Mouse (Mus musculus) stomach, embryonic 16.5 days (tissue): ENCODE data around the gene Ywhab. TPM values are rescaled to one million over a fixed set of nuclear protein-coding genes. Genes with fewer than 3 reads are reported as not detected.

Source experiments
- ATAC-seq: fragments of 200-750 bp; cut with Nextera tagmentation; 2 replicates; pipeline ENCODE4 v1.8.0; 2017; ENCODE audit warnings: moderate number of reproducible peaks, moderate TSS enrichment; ENCODE audit not compliant: insufficient read depth, low FRiP score
- H3K27ac ChIP-seq: fragments of 300-500 bp; sonication (generic); 2 replicates; pipeline ENCODE4 v1.5.1; 2014; ENCODE audit warnings: low read length
- H3K27me3 ChIP-seq: fragments of 300-500 bp; sonication (generic); 2 replicates; pipeline ENCODE4 v1.6.1; 2014; ENCODE audit warnings: low read length, control low read depth, mixed read lengths; ENCODE audit not compliant: control insufficient read depth, insufficient read depth
- H3K36me3 ChIP-seq: fragments of 300-500 bp; sonication (generic); 2 replicates; pipeline ENCODE4 v1.6.1; 2014; ENCODE audit warnings: low read length; ENCODE audit not compliant: control insufficient read depth, insufficient read depth
- H3K4me1 ChIP-seq: fragments of 300-500 bp; sonication (generic); 2 replicates; pipeline ENCODE4 v1.6.1; 2014; ENCODE audit warnings: low read length, control low read depth, mixed read lengths; ENCODE audit not compliant: control insufficient read depth, insufficient read depth
- H3K4me2 ChIP-seq: fragments of 300-500 bp; sonication (generic); 2 replicates; pipeline ENCODE4 v1.6.1; 2014; ENCODE audit warnings: low read depth, low read length, mixed read lengths
- H3K4me3 ChIP-seq: fragments of 300-500 bp; sonication (generic); replicated peaks from 2 replicates; pipeline ENCODE4 v1.5.1; 2014; ENCODE audit warnings: mild to moderate bottlenecking, low read length
- H3K9ac ChIP-seq: fragments of 300-500 bp; sonication (generic); 2 replicates; pipeline ENCODE4 v1.6.1; 2014; ENCODE audit warnings: low read length
- H3K9me3 ChIP-seq: fragments of 300-500 bp; sonication (generic); replicated peaks from 2 replicates; pipeline ENCODE4 v1.6.1; 2016; ENCODE audit warnings: low read length, control low read depth; ENCODE audit not compliant: control insufficient read depth
- WGBS: fragments of 180-500 bp; shearing (Covaris S2); extraction: QIAGEN DNeasy Blood & Tissue Kit; methylation state at CpG from one replicate; pipeline ENCODE4 v1.1.7; 2014; 5-methylcytosine and 5-hydroxymethylcytosine counted together
- polyA plus RNA-seq: library from polyadenylated mRNA; unstranded; fragments of >200 nt; fragmentation: Nextera tagmentation; extraction: Ambion mirVana; gene quantifications from 2 replicates; pipeline ENCODE4 v1.2.1, GENCODE M21; 2015

Ywhab gene
- 272 and 274 TPM in 2 replicates for polyA plus RNA-seq

GRCm38 (mm10) chr2:163994654-163994976, at the start of gene Ywhab:
Ywhab (plus strand) TSS chr2:163994960.
- H3K36me3 ChIP-seq, result no peaks in the 10 kb centered on the region
- peak within 1 kb of the TSS; percentile 96 for H3K9ac ChIP-seq
- H3K4me3 ChIP-seq, result peak within 1 kb of the TSS; percentile 96
- H3K27ac ChIP-seq, result peak within 1 kb of the TSS; percentile 99
- peak within 1 kb of the TSS; percentile 78 for H3K4me2 ChIP-seq
- ATAC-seq, result no peak
- no peaks in the 10 kb centered on the region for H3K9me3 ChIP-seq
- peaks cover 22% of the 10 kb centered on the region for H3K4me1 ChIP-seq
- no peaks in the 10 kb centered on the region for H3K27me3 ChIP-seq
- under 1% methylated on average over 13 of the region's 14 CpGs for WGBS

- Histone ChIP-seq H3K4me1 (no peaks in the 10 kb centered on the region), H3K9me3 (no peaks in the 10 kb centered on the region), H3K36me3 (no peaks in the 10 kb centered on the region), H3K9ac (no peak overlapping the region), H3K27me3 (no peaks in the 10 kb centered on the region), H3K4me3 (no peak overlapping the region), H3K4me2 (no peak overlapping the region), H3K27ac (no peak overlapping the region)
- 64% methylated on average over 15 of the region's 15 CpGs for WGBS
- ATAC-seq, result no peak
Observed at GRCm38 (mm10) chr2:163946221-163946620, 48.5 kb upstream of the Ywhab start.

GRCm38 (mm10) chr2:163947976-163948375, 46.8 kb upstream of the Ywhab start:
- no peak for ATAC-seq
- H3K4me2 ChIP-seq, result no peak overlapping the region
- no peak overlapping the region for H3K27ac ChIP-seq
- no peak overlapping the region for H3K9ac ChIP-seq
- no peak overlapping the region for H3K4me3 ChIP-seq
- no peaks in the 10 kb centered on the region for H3K9me3 ChIP-seq
- 73% methylated on average over 7 of the region's 7 CpGs for WGBS
- no peaks in the 10 kb centered on the region for H3K36me3 ChIP-seq
- H3K4me1 ChIP-seq, result no peaks in the 10 kb centered on the region
- H3K27me3 ChIP-seq, result no peaks in the 10 kb centered on the region

GRCm38 (mm10) chr2:163951770-163952169, 43.0 kb upstream of the Ywhab start:
- H3K27ac ChIP-seq, result no peak overlapping the region
- no peak overlapping the region for H3K4me2 ChIP-seq
- H3K4me3 ChIP-seq, result no peak overlapping the region
- H3K27me3 ChIP-seq, result no peaks in the 10 kb centered on the region
- no peaks in the 10 kb centered on the region for H3K36me3 ChIP-seq
- H3K9ac ChIP-seq, result no peak overlapping the region
- 17% methylated on average over 4 of the region's 4 CpGs for WGBS
- H3K4me1 ChIP-seq, result no peaks in the 10 kb centered on the region
- H3K9me3 ChIP-seq, result no peaks in the 10 kb centered on the region
- ATAC-seq, result no peak

- no peaks in the 10 kb centered on the region for H3K4me1 ChIP-seq
- H3K27ac ChIP-seq, result no peak overlapping the region
- ATAC-seq, result no peak
- no peak overlapping the region for H3K4me3 ChIP-seq
- no peak overlapping the region for H3K4me2 ChIP-seq
- H3K36me3 ChIP-seq, result no peaks in the 10 kb centered on the region
- no peaks in the 10 kb centered on the region for H3K27me3 ChIP-seq
- 58% methylated on average over 7 of the region's 7 CpGs for WGBS
- no peak overlapping the region for H3K9ac ChIP-seq
- H3K9me3 ChIP-seq, result 0 out of 2 replicates have a peak, but pooled peaks cover 5% of the 10 kb centered on the region
Observed at GRCm38 (mm10) chr2:163953622-163954310, 41.0 kb upstream of the Ywhab start.

GRCm38 (mm10) chr2:163964606-163965560, 29.9 kb upstream of the Ywhab start:
- Histone ChIP-seq H3K9ac (no peak overlapping the region), H3K27ac (no peak overlapping the region), H3K4me1 (no peaks in the 10 kb centered on the region), H3K27me3 (no peaks in the 10 kb centered on the region), H3K36me3 (no peaks in the 10 kb centered on the region), H3K4me2 (no peak overlapping the region), H3K9me3 (no peaks in the 10 kb centered on the region), H3K4me3 (no peak overlapping the region)
- WGBS, result 62% methylated on average over 19 of the region's 19 CpGs
- no peak for ATAC-seq

- H3K9me3 ChIP-seq, result no peaks in the 10 kb centered on the region
- H3K36me3 ChIP-seq, result no peaks in the 10 kb centered on the region
- no peak overlapping the region for H3K4me3 ChIP-seq
- H3K27ac ChIP-seq, result no peak overlapping the region
- no peaks in the 10 kb centered on the region for H3K4me1 ChIP-seq
- no peak for ATAC-seq
- H3K4me2 ChIP-seq, result no peak overlapping the region
- 72% methylated on average over 7 of the region's 7 CpGs for WGBS
- H3K27me3 ChIP-seq, result no peaks in the 10 kb centered on the region
- H3K9ac ChIP-seq, result no peak overlapping the region
Observed at GRCm38 (mm10) chr2:163965706-163966105, 29.1 kb upstream of the Ywhab start.

- Histone ChIP-seq H3K9me3 (no peaks in the 10 kb centered on the region), H3K9ac (no peak overlapping the region), H3K36me3 (no peaks in the 10 kb centered on the region), H3K4me1 (no peaks in the 10 kb centered on the region), H3K27ac (no peak overlapping the region), H3K27me3 (no peaks in the 10 kb centered on the region), H3K4me2 (no peak overlapping the region), H3K4me3 (no peak overlapping the region)
- WGBS, result 3% methylated on average over 5 of the region's 5 CpGs
- ATAC-seq, result no peak
Observed at GRCm38 (mm10) chr2:163968581-163968980, 26.2 kb upstream of the Ywhab start.

GRCm38 (mm10) chr2:163970326-163970725, 24.4 kb upstream of the Ywhab start:
- H3K36me3 ChIP-seq, result no peaks in the 10 kb centered on the region
- no peaks in the 10 kb centered on the region for H3K27me3 ChIP-seq
- ATAC-seq, result no peak
- H3K9me3 ChIP-seq, result no peaks in the 10 kb centered on the region
- no peak overlapping the region for H3K4me3 ChIP-seq
- 53% methylated on average over 3 of the region's 3 CpGs for WGBS
- no peak overlapping the region for H3K9ac ChIP-seq
- no peak overlapping the region for H3K4me2 ChIP-seq
- no peaks in the 10 kb centered on the region for H3K4me1 ChIP-seq
- H3K27ac ChIP-seq, result no peak overlapping the region
